Mouse (Mus musculus) MEL (cell line): ENCODE measurements around the gene Sox5. TPM values are rescaled to one million over a fixed set of nuclear protein-coding genes. Genes with fewer than 3 reads are reported as not detected.

ENCODE experiments used
- DNase-seq: peaks from one replicate; pipeline ENCODE4 v3.0.0; 2011; ENCODE audit warnings: low read depth, low spot score
- H3K27ac ChIP-seq: 2 replicates; pipeline ENCODE4 v1.5.1; 2012; ENCODE audit warnings: low read depth, mild to moderate bottlenecking, control low read depth, low read length, moderate library complexity; ENCODE audit not compliant: control insufficient read depth
- H3K27me3 ChIP-seq, 2 experiments: fragments of 150-350 bp in 1 of 2; sonication (generic) in 1 of 2; 2 replicates each; pipeline ENCODE4 v1.6.1; 2012; ENCODE audit warnings: low read length in 2 of 2, mild to moderate bottlenecking in 2 of 2, improper control_type of control experiment in 1 of 2, moderate library complexity in 1 of 2; ENCODE audit not compliant: insufficient read depth in 2 of 2, control insufficient read depth in 1 of 2
- H3K36me3 ChIP-seq, 2 experiments: 2 replicates each; pipeline ENCODE4 v1.6.1; 2012 to 2014; ENCODE audit warnings: low read length in 2 of 2, improper control_type of control experiment in 1 of 2, inconsistent platforms in 1 of 2, mild to moderate bottlenecking in 1 of 2; ENCODE audit not compliant: insufficient read depth in 2 of 2, control insufficient read depth in 1 of 2
- H3K4me1 ChIP-seq, 2 experiments: fragments of 150-350 bp in 1 of 2; sonication (generic) in 1 of 2; 2 replicates each; pipeline ENCODE4 v1.6.1; 2012; ENCODE audit warnings: low read length in 2 of 2, improper control_type of control experiment in 1 of 2, mild to moderate bottlenecking in 1 of 2; ENCODE audit not compliant: insufficient read depth in 2 of 2, control insufficient read depth in 1 of 2
- H3K4me3 ChIP-seq, 2 experiments: fragments of 150-350 bp in 1 of 2; sonication (generic) in 1 of 2; 2 replicates each; pipeline ENCODE4 v1.5.1; 2012; ENCODE audit warnings: low read depth in 2 of 2, low read length in 2 of 2, mild to moderate bottlenecking in 2 of 2, moderate library complexity in 2 of 2, control low read depth in 1 of 2, improper control_type of control experiment in 1 of 2; ENCODE audit not compliant: control insufficient read depth in 1 of 2, insufficient read depth in 1 of 2
- H3K79me2 ChIP-seq: 2 replicates; pipeline ENCODE4 v1.6.1; 2012; ENCODE audit warnings: mild to moderate bottlenecking, low read length, moderate library complexity; ENCODE audit not compliant: control insufficient read depth, poor library complexity, insufficient read depth
- H3K9ac ChIP-seq: 2 replicates; pipeline ENCODE4 v1.6.1; 2012; ENCODE audit warnings: low read depth, mild to moderate bottlenecking, control low read depth, low read length, moderate library complexity; ENCODE audit not compliant: control insufficient read depth, poor library complexity, severe bottlenecking
- H3K9me3 ChIP-seq: fragments of 150-350 bp; sonication (generic); replicated peaks from 2 replicates; pipeline ENCODE4 v1.6.1; 2012; ENCODE audit warnings: mild to moderate bottlenecking, low read length, improper control_type of control experiment, moderate library complexity; ENCODE audit not compliant: insufficient read depth
- BHLHE40 ChIP-seq: IDR thresholded peaks from 2 replicates; pipeline ENCODE4 v1.6.1; 2012; ENCODE audit warnings: low read depth, mild to moderate bottlenecking, inconsistent platforms, low read length, improper control_type of control experiment, borderline replicate concordance
- CHD1 ChIP-seq: IDR thresholded peaks from 2 replicates; pipeline ENCODE4 v1.6.1; 2012; ENCODE audit warnings: low read depth, mild to moderate bottlenecking, inconsistent platforms, low read length, improper control_type of control experiment
- CHD2 ChIP-seq: IDR thresholded peaks from 2 replicates; pipeline ENCODE4 v1.6.1; 2011; ENCODE audit warnings: low read length, improper control_type of control experiment
- E2F4 ChIP-seq: IDR thresholded peaks from 2 replicates; pipeline ENCODE4 v1.6.1; 2011; ENCODE audit warnings: low read depth, low read length, improper control_type of control experiment, borderline replicate concordance
- ELF1 ChIP-seq: IDR thresholded peaks from 2 replicates; pipeline ENCODE4 v1.6.1; 2014; ENCODE audit warnings: low read depth, mild to moderate bottlenecking, inconsistent platforms, low read length, improper control_type of control experiment, moderate library complexity
- EP300 ChIP-seq, 2 experiments: IDR thresholded peaks; 2 replicates each; pipeline ENCODE4 v1.6.1; 2011; ENCODE audit warnings: improper control_type of control experiment in 2 of 2, low read length in 2 of 2, low read depth in 1 of 2, mild to moderate bottlenecking in 1 of 2
- ETS1 ChIP-seq: IDR thresholded peaks from 2 replicates; pipeline ENCODE4 v1.6.1; 2012; ENCODE audit warnings: low read depth, mild to moderate bottlenecking, inconsistent platforms, low read length, improper control_type of control experiment, moderate library complexity
- HCFC1 ChIP-seq: IDR thresholded peaks from 2 replicates; pipeline ENCODE4 v1.6.1; 2012; ENCODE audit warnings: low read depth, mild to moderate bottlenecking, inconsistent platforms, low read length, improper control_type of control experiment, moderate library complexity
- JUND ChIP-seq: IDR thresholded peaks from 2 replicates; pipeline ENCODE4 v1.6.1; 2011; ENCODE audit warnings: low read depth, mild to moderate bottlenecking, improper control_type of control experiment, low read length
- KAT2A ChIP-seq: conservative IDR thresholded peaks from 2 replicates; pipeline ENCODE4 v1.6.1; 2012; ENCODE audit warnings: low read depth, low read length, improper control_type of control experiment, inconsistent platforms
- MAFK ChIP-seq: IDR thresholded peaks from 2 replicates; pipeline ENCODE4 v1.6.1; 2011; ENCODE audit warnings: low read depth, mild to moderate bottlenecking, low read length, improper control_type of control experiment, borderline replicate concordance
- MXI1 ChIP-seq: IDR thresholded peaks from 2 replicates; pipeline ENCODE4 v1.6.1; 2011; ENCODE audit warnings: mild to moderate bottlenecking, low read depth, low read length, improper control_type of control experiment
- NELFE ChIP-seq: IDR thresholded peaks from 2 replicates; pipeline ENCODE4 v1.6.1; 2011; ENCODE audit warnings: low read depth, low read length, improper control_type of control experiment
- NRF1 ChIP-seq: IDR thresholded peaks from 2 replicates; pipeline ENCODE4 v1.6.1; 2014; ENCODE audit warnings: low read depth, mild to moderate bottlenecking, inconsistent platforms, low read length, improper control_type of control experiment, moderate library complexity; ENCODE audit not compliant: poor library complexity, insufficient read depth, severe bottlenecking
- POLR2A ChIP-seq, 2 experiments: IDR thresholded peaks; 2 replicates each; pipeline ENCODE4 v1.6.1; 2011 to 2012; ENCODE audit warnings: low read length in 2 of 2, mild to moderate bottlenecking in 2 of 2, control low read depth in 1 of 2, improper control_type of control experiment in 1 of 2, low read depth in 1 of 2, moderate library complexity in 1 of 2; ENCODE audit not compliant: control insufficient read depth in 1 of 2, insufficient read depth in 1 of 2, poor library complexity in 1 of 2
- SIN3A ChIP-seq: IDR thresholded peaks from 2 replicates; pipeline ENCODE4 v1.6.1; 2012; ENCODE audit warnings: low read length, improper control_type of control experiment, inconsistent platforms
- SMC3 ChIP-seq: IDR thresholded peaks from 2 replicates; pipeline ENCODE4 v1.6.1; 2011; ENCODE audit warnings: low read depth, low read length, improper control_type of control experiment
- TAL1 ChIP-seq: IDR thresholded peaks from 2 replicates; pipeline ENCODE4 v1.6.1; 2012; ENCODE audit warnings: mild to moderate bottlenecking, inconsistent platforms, low read length, moderate library complexity, mixed read lengths
- TBP ChIP-seq: IDR thresholded peaks from 2 replicates; pipeline ENCODE4 v1.8.0; 2011; ENCODE audit warnings: low read depth, low read length, improper control_type of control experiment
- USF2 ChIP-seq, 2 experiments: IDR thresholded peaks; 2 replicates each; pipeline ENCODE4 v1.6.1; 2011 to 2012; ENCODE audit warnings: improper control_type of control experiment in 2 of 2, low read length in 2 of 2, borderline replicate concordance in 1 of 2, inconsistent platforms in 1 of 2, low read depth in 1 of 2, mild to moderate bottlenecking in 1 of 2; ENCODE audit not compliant: insufficient read depth in 1 of 2
- ZC3H11A ChIP-seq: IDR thresholded peaks from 2 replicates; pipeline ENCODE4 v1.6.1; 2012; ENCODE audit warnings: low read depth, mild to moderate bottlenecking, inconsistent platforms, low read length, improper control_type of control experiment
- ZKSCAN1 ChIP-seq: IDR thresholded peaks from 2 replicates; pipeline ENCODE4 v1.6.1; 2012; ENCODE audit warnings: low read depth, mild to moderate bottlenecking, inconsistent platforms, low read length, improper control_type of control experiment, moderate library complexity
- ZMIZ1 ChIP-seq: IDR thresholded peaks from 2 replicates; pipeline ENCODE4 v1.6.1; 2012; ENCODE audit warnings: low read depth, mild to moderate bottlenecking, inconsistent platforms, low read length, improper control_type of control experiment, moderate library complexity
- ZNF384 ChIP-seq: IDR thresholded peaks from 2 replicates; pipeline ENCODE4 v1.6.1; 2012; ENCODE audit warnings: low read depth, mild to moderate bottlenecking, inconsistent platforms, low read length, improper control_type of control experiment
- polyA plus RNA-seq, 2 experiments: library from polyadenylated mRNA; stranded (reverse) in 1 of 2; unstranded in 1 of 2; fragments of >175 nt in 1 of 2; fragments of >200 nt in 1 of 2; gene quantifications; 2 replicates each; pipeline versions ENCODE4 v1.2.1 to v1.2.4; 2012; ENCODE audit warnings: low replicate concordance in 2 of 2, low read depth in 1 of 2; ENCODE audit not compliant: insufficient read length in 2 of 2, insufficient read depth in 1 of 2, missing spikeins in 1 of 2
- total RNA-seq: library from RNA; depleted of rRNA; stranded (reverse); fragments of 300-350 nt; gene quantifications from 2 replicates; pipeline ENCODE4 v1.2.3, GENCODE M21; 2012

Sox5 gene
- total and polyA plus RNA-seq, 3 experiments, result 0.19 to 3.0 TPM; not detected in 1

GRCm38 (mm10) chr6:144389333-144390054 lies 392.3 kb downstream of the Sox5 start:
- Histone ChIP-seq H3K9me3 (no peaks in the 10 kb centered on the region), H3K79me2 (no peaks in the 10 kb centered on the region), H3K4me1 (no peaks in the 10 kb centered on the region), H3K9ac (no peak overlapping the region), H3K36me3 (no peaks in the 10 kb centered on the region), H3K27ac (no peak overlapping the region), H3K4me3 (no peak overlapping the region), H3K27me3 (no peaks in the 10 kb centered on the region; a peak in 1 of 4 replicates)
- TF ChIP-seq E2F4 (no peak), BHLHE40 (no peak), TBP (no peak), MXI1 (no peak), USF2 (IDR thresholded peaks at IDR 0.05; ENCODE audit: borderline replicate concordance in 1 of 2, insufficient read depth in 1 of 2, low read depth in 1 of 2, low read length in 2 of 2) (no peak), ETS1 (no peak), ZMIZ1 (no peak), KAT2A (no peak), SIN3A (no peak), ZC3H11A (no peak), TAL1 (no peak), ELF1 (no peak), SMC3 (no peak), POLR2A (IDR thresholded peaks at IDR 0.05; ENCODE audit: control insufficient read depth in 1 of 2, insufficient read depth in 1 of 2, low read depth in 1 of 2, low read length in 2 of 2, poor library complexity in 1 of 2) (no peak), NRF1 (no peak), CHD2 (no peak), MAFK (no peak)
- DNase-seq, result no peak

DNA sequence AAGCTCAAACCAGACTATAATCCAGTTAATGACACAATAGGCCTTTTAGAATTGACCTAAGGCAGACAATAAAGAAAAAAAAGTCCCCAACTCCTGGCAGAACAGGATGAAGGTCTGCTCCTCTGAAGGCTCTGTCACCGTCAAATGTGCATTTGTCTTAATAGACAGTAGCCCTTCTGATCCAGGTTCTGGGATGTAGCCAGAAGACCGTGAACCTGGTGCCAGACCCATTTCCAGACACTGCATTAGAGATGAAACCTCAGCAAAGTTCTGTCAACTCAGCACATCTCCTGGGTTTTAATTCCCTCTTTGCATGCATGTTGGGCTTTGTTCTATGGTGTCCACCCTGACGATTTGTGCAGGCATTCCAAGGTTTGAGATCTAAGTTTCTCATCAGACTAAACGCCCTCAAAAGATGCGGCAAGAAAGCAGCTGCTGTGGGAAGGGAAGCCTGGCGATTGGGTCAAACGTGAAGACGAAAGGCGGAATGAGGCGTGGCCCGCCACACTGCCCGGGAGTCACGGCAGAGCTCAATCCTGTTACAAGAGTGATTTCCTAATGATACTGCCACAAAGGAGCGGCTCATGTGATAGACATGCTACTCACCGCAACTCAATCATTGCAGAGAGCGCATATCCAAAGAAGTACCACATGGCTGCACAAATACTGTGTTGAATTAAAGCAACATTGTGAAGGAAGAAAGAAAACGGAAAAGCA lies 394.1 kb downstream of the Sox5 start:
- no peak overlapping the region for H3K4me3 ChIP-seq
- no peaks in the 10 kb centered on the region for H3K4me1 ChIP-seq
- no peak overlapping the region for H3K27ac ChIP-seq
- H3K36me3 ChIP-seq, result no peaks in the 10 kb centered on the region
- H3K79me2 ChIP-seq, result no peaks in the 10 kb centered on the region
- no peak overlapping the region for H3K9ac ChIP-seq
- TF ChIP-seq JUND (no peak), EP300 (IDR thresholded peaks at IDR 0.05; ENCODE audit: low read depth in 1 of 2, low read length in 2 of 2) (no peak), BHLHE40 (no peak), USF2 (IDR thresholded peaks at IDR 0.05; ENCODE audit: borderline replicate concordance in 1 of 2, insufficient read depth in 1 of 2, low read depth in 1 of 2, low read length in 2 of 2) (no peak), ZNF384 (no peak), CHD2 (no peak), KAT2A (no peak), ZKSCAN1 (no peak), CHD1 (no peak), SIN3A (no peak), HCFC1 (no peak), NELFE (no peak)
- no peaks in the 10 kb centered on the region; a peak in 1 of 4 replicates for H3K27me3 ChIP-seq
- H3K9me3 ChIP-seq, result no peaks in the 10 kb centered on the region
- DNase-seq, result no peak
